Mouse (Mus musculus) lung, embryonic 14.5 days (tissue): ENCODE measurements at regions not wholly inside any gene's neighbourhood (a gene's known extent, or its start where the extent isn't known, plus 50 kb on each side); places are given as distances from the start of the nearest gene placed in this dataset.
A peak's percentile ranks its signal among the peaks of the same experiment; 100 is the strongest.
"Not testable (repeated sequence)": the region's sequence is repeated elsewhere in the genome, so short reads cannot be mapped to it uniquely, and the experiment has no call there.

Experiments used
- ATAC-seq: fragments of 200-750 bp; cut with Nextera tagmentation; 2 replicates; pipeline ENCODE4 v1.8.0; 2017; ENCODE audit warnings: mild to moderate bottlenecking, moderate TSS enrichment, moderate library complexity; ENCODE audit not compliant: insufficient read depth
- DNase-seq: peaks from one replicate; pipeline ENCODE4 v3.0.0-alpha.2; 2015
- H3K27ac ChIP-seq: fragments of 300-500 bp; sonication (generic); 2 replicates; pipeline ENCODE4 v1.5.1; 2014; ENCODE audit warnings: low read depth, mild to moderate bottlenecking, moderate library complexity
- H3K27me3 ChIP-seq: fragments of 300-500 bp; sonication (generic); 2 replicates; pipeline ENCODE4 v1.6.1; 2014; ENCODE audit warnings: low read length, control low read depth; ENCODE audit not compliant: insufficient read depth
- H3K36me3 ChIP-seq: fragments of 300-500 bp; sonication (generic); 2 replicates; pipeline ENCODE4 v1.6.1; 2014; ENCODE audit warnings: control low read depth; ENCODE audit not compliant: insufficient read depth
- H3K4me1 ChIP-seq: fragments of 300-500 bp; sonication (generic); 2 replicates; pipeline ENCODE4 v1.6.1; 2014; ENCODE audit warnings: antibody characterized with exemption, control low read depth; ENCODE audit not compliant: insufficient read depth
- H3K4me2 ChIP-seq: fragments of 300-500 bp; sonication (generic); 2 replicates; pipeline ENCODE4 v1.6.1; 2014; ENCODE audit warnings: mild to moderate bottlenecking
- H3K4me3 ChIP-seq: fragments of 300-500 bp; sonication (generic); 2 replicates; pipeline ENCODE4 v1.5.1; 2014; ENCODE audit warnings: low read depth, low read length
- H3K9ac ChIP-seq: fragments of 300-500 bp; sonication (generic); 2 replicates; pipeline ENCODE4 v1.6.1; 2014
- H3K9me3 ChIP-seq: fragments of 300-500 bp; sonication (generic); 2 replicates; pipeline ENCODE4 v1.6.1; 2016; ENCODE audit warnings: low read depth, low read length, control low read depth
- CTCF ChIP-seq: IDR thresholded peaks from 2 replicates; pipeline ENCODE4 v1.5.1; 2016; ENCODE audit warnings: antibody characterized with exemption, low read depth
- WGBS: fragments of 180-500 bp; shearing (Covaris S2); extraction: QIAGEN DNeasy Blood & Tissue Kit; methylation state at CpG from one replicate; pipeline ENCODE4 v1.1.7; 2014; 5-methylcytosine and 5-hydroxymethylcytosine counted together

DNA sequence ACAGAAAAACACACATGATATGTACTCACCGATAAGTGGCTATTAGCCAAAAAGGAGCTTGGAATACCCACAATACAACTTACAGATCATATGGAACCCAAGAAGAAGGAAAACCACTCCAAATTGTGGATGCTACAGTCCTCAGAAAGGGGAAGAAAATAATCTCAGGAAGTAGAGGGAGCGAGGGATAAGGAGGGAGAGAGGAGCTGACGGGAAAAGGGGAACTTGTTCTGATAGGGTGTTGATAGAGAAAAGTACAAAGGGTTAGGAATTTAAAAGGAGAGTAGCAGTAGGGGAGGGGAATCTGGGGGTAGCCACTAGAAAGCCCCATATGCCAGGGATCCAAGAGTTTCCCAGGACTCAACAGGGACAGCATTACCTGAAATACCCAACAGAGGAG lies 1164.5 kb downstream of the Hace1 start:
- Histone ChIP-seq H3K36me3 (no peaks in the 10 kb centered on the region), H3K4me3 (no peak overlapping the region), H3K27ac (no peak overlapping the region), H3K4me1 (no peaks in the 10 kb centered on the region), H3K4me2 (no peak overlapping the region), H3K9me3 (no peaks in the 10 kb centered on the region), H3K27me3 (no peaks in the 10 kb centered on the region), H3K9ac (no peak overlapping the region)
- WGBS, result 85% methylated on average over 3 of the region's 3 CpGs
- DNase-seq (no peak), ATAC-seq (no peak)
- no peak for TF ChIP-seq CTCF

DNA sequence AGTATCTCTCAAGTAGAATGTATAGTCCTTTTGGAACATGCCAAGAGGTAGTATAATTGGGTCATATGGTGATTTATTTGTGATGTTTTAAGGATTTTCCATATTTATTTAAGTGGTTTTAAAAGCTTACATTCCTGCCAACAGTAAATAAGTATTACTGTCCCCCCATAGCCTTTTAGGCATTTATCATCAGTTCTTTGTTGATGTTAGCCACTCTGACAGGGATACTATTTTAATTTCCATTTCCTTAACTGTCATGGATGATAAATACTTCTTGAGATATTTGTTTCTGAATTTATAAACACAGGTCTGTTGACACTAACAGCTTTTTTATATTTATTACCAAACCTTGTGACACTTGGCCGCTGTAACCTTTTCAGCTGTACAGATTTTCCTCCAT lies 1183.3 kb downstream of the Hace1 start:
- H3K36me3 ChIP-seq, result no peaks in the 10 kb centered on the region
- no peak overlapping the region for H3K4me3 ChIP-seq
- ATAC-seq (no peak; the same call in 1 of the 2 replicates), DNase-seq (peak; percentile 18)
- no peaks in the 10 kb centered on the region for H3K4me1 ChIP-seq
- H3K27me3 ChIP-seq, result no peaks in the 10 kb centered on the region
- no peak overlapping the region for H3K9ac ChIP-seq
- H3K9me3 ChIP-seq, result no peaks in the 10 kb centered on the region
- TF ChIP-seq CTCF, result no peak
- no peak overlapping the region for H3K4me2 ChIP-seq
- H3K27ac ChIP-seq, result no peak overlapping the region
- WGBS, result 48% methylated on average over 1 of the region's 1 CpGs

- DNase-seq (no peak), ATAC-seq (no peak)
- H3K27me3 ChIP-seq, result no peaks in the 10 kb centered on the region
- H3K4me1 ChIP-seq, result no peaks in the 10 kb centered on the region
- H3K4me3 ChIP-seq, result no peak overlapping the region
- no peak overlapping the region for H3K9ac ChIP-seq
- H3K36me3 ChIP-seq, result no peaks in the 10 kb centered on the region
- no peak for TF ChIP-seq CTCF
- no peak overlapping the region for H3K27ac ChIP-seq
- 48% methylated on average over 2 of the region's 2 CpGs for WGBS
- H3K4me2 ChIP-seq, result no peak overlapping the region
- no peaks in the 10 kb centered on the region for H3K9me3 ChIP-seq
Measured at GRCm38 (mm10) chr10:46778729-46779128, 1201.1 kb downstream of the Hace1 start.

DNA sequence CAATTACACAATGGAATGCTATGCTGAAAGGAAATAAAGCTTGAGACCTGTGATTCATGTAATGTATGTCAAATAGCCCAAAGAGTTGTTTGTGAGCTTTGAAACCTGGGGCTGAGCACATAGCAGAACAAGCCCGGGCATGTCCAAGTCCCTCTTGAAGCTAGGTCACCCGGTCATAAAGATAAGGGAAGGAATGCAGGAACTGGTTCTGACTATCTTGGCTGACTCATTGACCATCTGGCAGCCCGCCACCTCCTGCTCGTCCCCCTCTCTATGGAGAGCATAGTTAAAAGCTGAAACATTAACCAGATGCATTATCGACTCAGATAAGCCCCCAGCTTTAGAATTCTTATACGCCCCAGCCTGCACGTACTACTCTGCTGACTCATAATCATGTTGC lies 1208.1 kb downstream of the Hace1 start:
- ATAC-seq, result peak; percentile 89
- not testable (repeated sequence) for H3K36me3 ChIP-seq
- 32% methylated on average over 7 of the region's 7 CpGs for WGBS

DNA sequence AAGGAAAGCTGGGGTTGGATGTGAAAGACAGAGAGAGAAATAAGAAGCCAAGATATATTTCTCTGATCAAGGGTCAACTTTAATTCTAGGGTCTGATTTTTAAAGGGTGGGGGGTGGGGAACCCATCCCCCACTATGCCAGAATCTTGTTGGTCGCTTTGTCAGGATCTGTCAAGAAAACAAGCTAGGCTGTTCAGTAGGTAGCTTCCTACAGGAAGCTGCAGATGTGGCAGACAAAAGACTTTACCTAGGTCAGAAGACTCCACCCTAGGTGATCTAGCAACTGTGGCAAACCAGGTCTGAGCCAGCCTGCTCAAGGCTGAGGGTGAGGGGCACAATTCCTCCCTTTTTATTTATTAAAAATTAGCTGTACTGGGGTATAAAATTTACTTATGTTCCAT lies 1236.6 kb downstream of the Hace1 start:
- H3K36me3 ChIP-seq, result no peaks in the 10 kb centered on the region
- H3K4me1 ChIP-seq, result no peaks in the 10 kb centered on the region
- WGBS, result 79% methylated on average over 1 of the region's 1 CpGs
- H3K27ac ChIP-seq, result no peak overlapping the region
- no peaks in the 10 kb centered on the region for H3K9me3 ChIP-seq
- no peak overlapping the region for H3K4me2 ChIP-seq
- TF ChIP-seq CTCF, result no peak
- no peak for DNase-seq
- H3K27me3 ChIP-seq, result no peaks in the 10 kb centered on the region
- no peak overlapping the region for H3K9ac ChIP-seq
- no peak overlapping the region for H3K4me3 ChIP-seq
- no peak for ATAC-seq

More for the DNA sequence above, 1208.1 kb downstream of the Hace1 start:
- H3K4me3 ChIP-seq, H3K4me2 ChIP-seq, H3K27ac ChIP-seq, H3K27me3 ChIP-seq, H3K9ac ChIP-seq, H3K9me3 ChIP-seq, H3K4me1 ChIP-seq: not testable (repeated sequence)
- peak; percentile 65 for DNase-seq

DNA sequence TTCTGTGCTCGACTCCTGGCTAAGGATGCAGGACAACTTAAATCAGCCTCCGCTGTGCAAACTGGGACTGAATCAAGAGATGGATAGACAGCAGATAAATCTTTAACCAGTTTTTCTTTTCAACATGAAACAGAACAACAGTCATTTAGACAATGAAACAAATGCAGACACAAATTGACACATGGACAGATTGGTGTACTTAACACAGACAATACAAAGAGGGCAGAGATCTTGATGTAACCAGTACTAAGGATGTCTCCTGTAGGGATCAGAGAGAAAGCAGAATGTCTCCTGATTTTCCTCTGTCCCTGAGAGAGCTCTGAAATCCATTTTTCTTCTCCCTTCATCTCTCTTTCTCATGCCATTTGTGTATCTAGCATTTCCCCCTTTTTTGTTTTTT lies 1241.5 kb downstream of the Hace1 start:
- no peaks in the 10 kb centered on the region for H3K36me3 ChIP-seq
- no peak overlapping the region for H3K27ac ChIP-seq
- H3K9ac ChIP-seq, result no peak overlapping the region
- no peak for TF ChIP-seq CTCF
- DNase-seq (no peak), ATAC-seq (no peak)
- no peaks in the 10 kb centered on the region for H3K4me1 ChIP-seq
- 82% methylated on average over 2 of the region's 2 CpGs for WGBS
- no peaks in the 10 kb centered on the region for H3K27me3 ChIP-seq
- H3K4me2 ChIP-seq, result no peak overlapping the region
- no peak overlapping the region for H3K4me3 ChIP-seq
- H3K9me3 ChIP-seq, result no peaks in the 10 kb centered on the region

DNA sequence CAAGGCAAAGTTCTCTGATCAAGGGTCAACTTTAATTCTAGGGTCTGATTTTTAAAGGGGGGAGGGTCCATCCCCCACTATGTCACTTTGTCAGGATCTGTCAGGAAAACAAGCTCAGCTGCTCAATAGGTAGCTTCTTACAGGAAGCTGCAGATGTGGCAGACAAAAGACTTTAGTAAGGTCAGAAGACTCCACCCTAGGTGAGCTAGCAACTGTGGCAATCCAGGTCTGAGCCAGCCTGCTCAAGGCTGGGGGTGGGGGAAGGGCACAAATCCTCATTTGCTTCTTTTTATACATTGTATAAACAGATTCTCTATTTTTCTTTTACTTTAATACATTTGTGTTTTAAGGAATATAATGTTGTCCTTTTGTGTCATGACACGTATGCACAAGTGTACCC lies 1242.3 kb downstream of the Hace1 start:
- TF ChIP-seq CTCF, result no peak
- WGBS, result 84% methylated on average over 1 of the region's 1 CpGs
- no peaks in the 10 kb centered on the region for H3K4me1 ChIP-seq

GRCm38 (mm10) chr10:46823837-46824236 lies 1246.2 kb downstream of the Hace1 start:
- Histone ChIP-seq H3K4me3 (no peak overlapping the region), H3K36me3 (no peaks in the 10 kb centered on the region), H3K27me3 (no peaks in the 10 kb centered on the region), H3K4me1 (no peaks in the 10 kb centered on the region), H3K27ac (no peak overlapping the region), H3K4me2 (no peak overlapping the region), H3K9me3 (no peaks in the 10 kb centered on the region), H3K9ac (no peak overlapping the region)
- WGBS, result 77% methylated on average over 1 of the region's 1 CpGs
- no peak for ATAC-seq
- no peak for DNase-seq
- TF ChIP-seq CTCF, result no peak

More for the DNA sequence above, 1242.3 kb downstream of the Hace1 start:
- no peak overlapping the region for H3K4me3 ChIP-seq
- no peaks in the 10 kb centered on the region for H3K36me3 ChIP-seq
- no peak overlapping the region for H3K9ac ChIP-seq
- no peak for DNase-seq
- H3K4me2 ChIP-seq, result no peak overlapping the region
- H3K9me3 ChIP-seq, result no peaks in the 10 kb centered on the region
- ATAC-seq, result no peak
- H3K27ac ChIP-seq, result no peak overlapping the region
- H3K27me3 ChIP-seq, result no peaks in the 10 kb centered on the region
